Mouse (Mus musculus) ovary, adult 18-20 months (tissue): ENCODE data around the gene Prtn3.
A peak's percentile ranks its signal among the peaks of the same experiment; 100 is the strongest.

Experiments
- DNase-seq: peaks from one replicate; pipeline ENCODE4 v3.0.0; 2022; ENCODE audit warnings: low spot score, mixed read lengths

The Prtn3 gene

DNA sequence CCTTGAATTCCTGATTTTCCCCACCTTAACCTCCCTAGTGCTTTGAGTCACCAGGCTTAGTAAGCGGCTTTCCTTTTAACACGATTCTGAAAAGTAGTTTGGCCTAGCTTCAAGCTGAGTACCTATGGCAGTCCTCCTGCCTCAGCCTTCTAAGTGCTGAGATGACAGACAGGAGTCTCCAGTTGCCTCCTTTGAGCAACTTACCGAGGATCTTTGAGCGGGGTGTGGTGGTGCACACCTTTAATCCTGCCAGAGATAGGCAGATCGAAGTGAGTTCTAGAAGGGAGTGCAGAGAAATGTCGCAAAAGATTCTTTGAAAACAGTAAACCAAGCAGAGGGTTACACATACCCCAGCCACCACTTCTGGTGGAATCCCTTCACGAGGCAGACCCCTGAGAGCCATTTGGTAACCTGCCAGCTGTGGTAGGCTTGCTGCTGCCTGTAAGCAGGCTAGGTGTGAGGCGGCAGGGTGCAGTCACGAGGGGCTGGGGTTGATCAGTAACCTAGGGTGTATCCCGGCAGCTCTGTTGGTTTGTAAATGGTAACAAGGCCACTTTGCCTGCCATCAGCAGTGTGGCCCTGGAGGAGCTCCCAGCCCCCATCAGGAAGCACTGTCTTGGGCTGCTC, 18.6 kb upstream of the Prtn3 start:
- DNase-seq: no peak

DNA sequence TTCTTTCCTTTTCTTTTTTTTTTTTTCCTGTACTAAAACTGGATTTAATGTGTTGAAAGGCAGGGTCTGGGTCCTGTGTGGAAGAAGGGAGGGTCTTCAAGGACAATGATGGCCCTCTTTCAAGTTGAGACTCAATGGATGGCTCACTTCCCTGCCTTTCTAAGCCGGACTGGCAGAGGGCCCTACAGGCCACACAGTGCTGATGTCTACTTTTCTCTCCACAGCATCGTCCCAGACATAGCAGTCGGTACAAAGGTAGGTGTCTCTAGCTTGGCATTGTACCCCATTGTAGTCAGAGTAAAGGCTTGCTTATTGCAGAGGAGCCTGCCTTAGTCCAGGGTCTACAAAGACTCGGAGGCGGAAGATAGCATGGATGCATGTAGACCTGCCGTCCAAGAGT, 18.0 kb upstream of the Prtn3 start:
- DNase-seq: no peak

DNA sequence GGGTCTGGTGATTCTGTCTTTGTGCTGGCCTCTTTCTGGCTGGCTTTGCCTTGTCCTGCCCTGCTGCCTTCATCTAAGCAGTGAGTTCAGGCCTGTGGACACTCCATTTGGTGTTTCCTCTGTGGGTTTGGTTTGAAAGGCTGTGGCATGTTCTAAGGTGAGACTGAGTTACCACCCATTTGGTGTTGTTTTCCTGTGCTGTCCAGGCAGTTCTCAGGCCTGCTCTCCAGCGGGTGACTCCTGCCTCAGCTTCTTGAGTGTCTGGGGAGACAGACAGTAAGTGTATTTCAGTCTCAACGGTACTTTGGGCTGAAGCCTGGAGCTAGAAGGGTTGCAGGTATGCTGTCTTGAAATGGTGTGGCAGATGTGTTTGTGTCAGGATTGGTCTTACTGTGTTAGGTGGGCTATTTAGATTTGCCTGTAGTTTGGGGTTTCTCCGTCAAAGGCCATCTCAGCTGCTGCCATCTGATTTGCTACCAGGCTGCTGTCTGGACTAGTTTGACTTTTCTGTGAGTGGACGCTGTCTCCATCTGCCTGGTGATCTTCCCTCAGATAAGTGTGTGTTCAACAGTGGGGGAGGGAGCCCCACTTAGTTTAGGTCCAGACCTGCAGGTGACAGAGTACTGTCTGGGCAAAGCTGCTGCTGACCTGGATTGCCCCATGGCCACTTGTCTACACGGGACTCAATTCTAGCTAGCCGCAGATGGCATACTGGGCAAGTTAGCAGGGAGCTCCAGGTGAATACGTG, 17.4 kb upstream of the Prtn3 start:
- no peak for DNase-seq

DNA sequence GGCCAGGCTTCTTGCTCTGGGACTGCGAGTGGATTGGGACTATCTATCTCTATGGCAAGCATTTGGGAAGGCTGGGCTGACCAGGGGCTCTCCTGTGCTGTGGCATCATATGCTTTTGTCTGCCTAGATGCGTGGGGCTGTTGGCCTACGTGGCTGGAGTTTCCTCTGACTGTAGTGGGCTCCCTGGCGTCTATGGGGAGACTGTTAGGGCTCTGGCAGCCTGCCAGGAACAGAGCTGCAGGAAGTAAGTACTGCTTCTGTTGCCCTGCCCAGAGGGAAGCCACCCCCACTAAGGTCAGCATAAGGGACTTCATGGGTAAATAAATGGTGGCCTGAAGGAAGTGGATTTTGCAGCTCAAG, 16.8 kb upstream of the Prtn3 start:
- DNase-seq: no peak

DNA sequence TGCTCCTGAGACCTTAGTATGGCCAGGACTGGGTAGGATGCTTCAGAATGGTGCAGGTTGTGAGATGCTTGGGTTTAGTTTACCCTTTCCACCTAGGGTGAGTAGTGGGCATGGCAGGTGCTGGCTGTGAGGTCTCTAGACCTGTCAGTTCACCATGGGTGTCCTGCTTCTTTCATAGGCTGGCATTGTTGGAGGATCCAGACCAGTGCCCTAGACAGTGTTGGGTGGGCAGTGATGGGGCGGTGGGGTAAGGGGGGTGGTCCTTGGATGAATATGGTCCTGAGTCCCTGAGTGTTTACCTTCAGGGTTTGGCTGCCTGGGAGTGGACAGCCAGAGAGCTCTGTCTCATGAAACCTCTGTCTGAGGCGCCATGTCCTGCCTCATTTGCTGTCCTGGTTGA, 16.4 kb upstream of the Prtn3 start:
- no peak for DNase-seq

DNA sequence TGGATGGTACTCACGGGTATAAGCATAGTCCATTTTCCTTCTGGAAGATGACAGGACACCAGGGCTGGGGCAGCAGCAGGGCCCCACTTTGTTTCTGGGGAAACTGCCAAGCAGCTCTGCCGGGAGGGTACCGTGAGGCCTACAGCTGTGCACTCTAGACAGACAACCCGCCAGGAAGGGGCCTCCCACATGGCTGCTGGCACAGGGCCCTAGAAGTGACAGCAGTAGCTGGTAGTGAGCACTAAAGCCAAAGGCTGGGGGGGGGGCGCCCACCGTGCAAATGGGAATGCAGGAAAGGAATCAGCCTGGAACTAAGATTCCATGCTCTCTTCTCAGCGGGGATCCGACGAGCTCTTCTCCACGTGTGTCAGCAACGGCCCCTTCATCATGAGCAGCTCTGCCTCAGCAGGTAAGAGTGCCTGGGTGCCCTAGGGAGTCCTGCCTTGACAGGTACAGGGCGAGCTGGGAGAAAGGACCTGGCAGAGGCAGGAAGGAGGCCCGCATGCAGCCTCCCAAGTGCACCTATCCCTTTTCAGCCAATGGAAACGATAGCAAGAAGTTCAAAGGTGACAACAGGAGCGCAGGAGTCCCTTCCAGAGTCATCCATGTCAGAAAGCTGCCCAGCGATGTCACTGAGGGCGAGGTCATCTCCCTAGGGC, 15.7 kb upstream of the Prtn3 start:
- DNase-seq: peak; percentile 67

DNA sequence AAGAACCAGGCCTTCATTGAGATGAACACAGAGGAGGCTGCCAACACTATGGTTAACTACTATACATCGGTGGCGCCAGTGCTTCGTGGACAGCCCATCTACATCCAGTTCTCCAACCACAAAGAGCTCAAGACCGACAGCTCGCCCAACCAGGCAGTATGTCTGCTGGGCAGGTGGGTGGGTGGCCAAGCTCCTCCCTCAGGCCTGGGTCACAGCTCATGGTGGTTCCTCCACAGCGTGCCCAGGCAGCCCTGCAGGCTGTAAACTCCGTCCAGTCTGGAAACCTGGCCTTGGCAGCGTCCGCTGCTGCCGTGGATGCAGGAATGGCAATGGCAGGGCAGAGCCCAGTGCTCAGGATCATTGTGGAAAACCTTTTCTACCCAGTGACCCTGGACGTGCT, 15.2 kb upstream of the Prtn3 start:
- no peak for DNase-seq

DNA sequence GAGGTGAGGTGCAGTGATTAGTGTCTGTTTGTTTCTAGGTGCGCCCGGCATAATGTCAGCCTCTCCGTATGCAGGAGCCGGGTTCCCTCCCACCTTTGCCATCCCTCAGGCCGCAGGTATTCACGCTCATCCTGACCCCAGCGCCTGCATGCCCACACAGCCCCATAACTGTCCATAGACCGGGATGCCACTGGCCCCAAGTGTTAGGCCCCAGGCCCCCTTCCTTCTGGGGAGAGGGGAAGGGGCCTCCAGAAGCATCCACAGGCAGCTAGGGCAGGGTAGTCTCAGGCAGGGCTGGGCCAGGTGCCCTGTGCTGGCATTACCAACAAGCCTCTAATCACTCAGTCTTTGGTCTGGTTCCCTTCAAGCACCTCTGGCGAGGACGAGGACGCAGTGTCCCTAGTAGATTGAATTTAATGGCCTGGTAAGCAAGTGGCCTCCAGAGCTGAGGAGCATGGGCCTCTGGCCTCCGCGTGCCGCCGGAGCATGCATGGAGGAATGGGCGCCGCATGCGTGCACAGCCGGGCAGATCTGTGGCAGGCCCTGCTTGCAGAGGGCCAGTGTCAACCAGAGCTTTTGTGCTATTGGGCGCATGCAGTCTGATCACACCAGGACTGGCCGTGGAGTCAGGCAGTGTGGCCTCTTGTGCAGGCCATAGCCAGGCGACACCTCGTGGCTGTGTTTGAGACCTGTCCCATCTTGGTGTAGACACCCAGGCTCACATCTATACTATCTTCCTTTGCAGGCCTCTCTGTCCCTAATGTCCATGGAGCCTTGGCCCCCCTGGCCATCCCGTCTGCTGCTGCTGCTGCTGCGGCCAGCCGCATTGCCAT, 14.0 kb upstream of the Prtn3 start:
- no peak for DNase-seq

DNA sequence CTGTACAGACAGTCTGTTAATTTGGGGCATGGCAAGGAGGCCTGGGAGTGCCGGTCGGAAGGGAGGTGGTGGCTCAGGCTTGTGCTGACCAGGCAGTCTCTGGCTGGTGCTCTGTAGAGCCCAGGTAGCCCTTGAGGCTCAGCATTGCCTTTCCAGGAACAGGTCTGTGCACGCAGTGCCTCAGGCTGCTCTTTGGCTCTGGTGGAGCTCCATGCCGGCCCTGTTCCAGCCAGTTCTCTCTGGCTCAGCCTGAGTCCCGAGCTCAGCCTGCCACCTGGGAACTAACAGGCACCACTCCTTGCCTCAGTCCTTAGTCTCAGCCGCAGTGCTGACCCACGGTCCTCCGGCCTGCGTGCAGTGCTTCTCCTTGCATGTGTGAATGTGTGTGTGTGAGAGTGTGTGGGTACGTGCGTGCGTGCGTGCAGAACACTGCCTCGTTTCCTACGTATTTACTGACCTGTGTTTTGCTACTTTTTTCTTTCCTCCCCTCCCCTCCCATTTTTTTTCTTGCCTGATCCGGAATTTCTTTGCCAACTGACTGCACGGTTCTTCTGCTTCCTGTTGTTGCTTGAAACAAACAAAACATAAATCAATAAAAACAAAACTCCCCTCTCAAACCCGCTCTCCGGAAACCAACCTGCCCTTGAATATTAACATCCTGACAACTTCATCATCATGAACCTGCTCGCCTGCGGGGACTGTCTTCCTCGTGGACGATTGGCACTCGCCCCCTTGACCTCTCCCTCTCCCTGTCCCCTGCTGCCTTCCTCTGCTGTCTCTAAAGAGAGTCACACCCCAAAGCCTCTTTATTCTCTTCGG, 12.8 kb upstream of the Prtn3 start:
- DNase-seq: no peak

DNA sequence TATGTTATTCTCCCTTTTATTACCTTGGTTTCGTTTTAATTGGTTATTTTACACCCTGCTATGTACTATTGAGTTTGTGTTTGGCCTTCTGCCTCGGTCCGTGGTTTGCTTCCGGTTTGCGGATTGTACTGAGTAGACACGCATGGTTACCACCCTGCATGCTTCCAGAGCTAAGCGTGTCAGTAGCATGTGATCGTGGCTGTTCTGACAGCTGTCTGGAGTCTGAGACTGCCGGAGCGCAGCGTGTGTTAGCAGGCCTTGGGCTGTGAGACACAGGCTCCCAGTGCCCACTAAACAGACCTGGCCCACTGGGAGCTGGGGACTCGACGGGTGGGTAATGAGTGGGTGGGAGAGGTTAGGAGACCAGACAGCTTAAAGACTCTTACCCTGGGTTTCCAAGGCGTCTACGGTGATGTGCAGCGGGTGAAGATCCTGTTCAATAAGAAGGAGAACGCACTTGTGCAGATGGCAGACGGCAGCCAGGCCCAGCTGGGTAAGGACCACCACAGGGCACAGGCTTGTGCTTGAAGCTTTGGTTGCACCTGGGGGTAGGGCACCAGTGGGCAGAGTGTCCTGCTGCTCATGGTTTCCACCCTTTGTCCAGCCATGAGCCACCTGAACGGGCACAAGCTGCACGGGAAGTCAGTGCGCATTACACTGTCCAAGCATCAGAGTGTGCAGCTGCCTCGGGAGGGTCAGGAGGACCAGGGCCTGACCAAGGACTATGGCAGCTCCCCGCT, 12.1 kb upstream of the Prtn3 start:
- no peak for DNase-seq

DNA sequence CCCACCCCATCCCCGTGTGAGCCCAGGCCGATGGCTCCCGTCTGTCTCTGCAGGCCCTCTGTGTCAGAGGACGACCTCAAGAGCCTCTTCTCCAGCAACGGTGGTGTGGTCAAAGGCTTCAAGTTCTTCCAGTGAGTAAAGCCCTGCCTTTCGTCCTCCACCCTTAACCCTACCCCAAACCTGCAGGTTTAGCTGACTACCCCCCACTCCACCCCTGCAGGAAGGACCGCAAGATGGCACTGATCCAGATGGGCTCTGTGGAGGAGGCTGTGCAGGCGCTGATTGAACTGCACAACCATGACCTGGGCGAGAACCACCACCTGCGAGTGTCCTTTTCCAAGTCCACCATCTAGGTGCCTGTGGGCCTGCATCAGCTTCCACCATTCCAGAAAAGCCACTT, 11.4 kb upstream of the Prtn3 start:
- no peak for DNase-seq

DNA sequence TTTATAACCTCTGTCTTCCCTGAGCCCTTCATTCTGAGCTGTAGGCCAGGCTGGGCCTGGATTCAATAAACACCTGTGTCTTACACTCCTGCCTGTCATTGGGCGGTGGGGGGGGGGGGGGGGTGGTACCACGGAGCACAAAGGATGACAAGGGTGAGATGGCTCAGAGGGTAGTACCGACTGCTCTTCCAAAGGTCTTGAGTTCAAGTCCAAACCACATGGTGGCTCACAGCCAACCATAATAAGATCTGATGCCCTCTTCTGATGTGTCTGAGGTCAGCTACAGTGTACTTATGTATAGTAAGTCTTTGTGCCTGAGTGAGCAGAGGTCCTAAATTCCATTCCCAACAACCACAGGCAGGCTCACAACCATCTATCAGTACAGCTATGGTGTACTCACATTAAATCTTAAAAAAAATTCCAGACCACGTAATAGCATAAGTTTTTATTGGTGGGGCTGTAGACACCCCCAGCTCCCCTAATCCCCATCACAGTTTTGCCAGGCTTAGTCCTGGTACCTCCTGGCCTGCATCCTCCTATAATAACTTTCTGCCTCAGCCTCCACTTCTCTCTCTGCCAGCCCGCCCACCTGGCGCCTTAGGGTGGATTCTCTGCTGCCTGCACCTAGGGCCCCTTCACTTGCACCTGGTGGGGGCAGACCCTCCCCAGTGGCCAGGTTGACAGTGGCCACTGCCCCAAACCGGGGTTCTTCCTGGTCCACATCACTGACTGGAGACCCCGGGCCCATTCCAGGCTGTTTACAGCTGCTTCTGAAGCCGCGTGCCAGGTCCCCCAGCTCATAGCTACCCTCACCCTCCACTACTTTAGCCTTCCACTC, 9.7 kb upstream of the Prtn3 start:
- DNase-seq: no peak

DNA sequence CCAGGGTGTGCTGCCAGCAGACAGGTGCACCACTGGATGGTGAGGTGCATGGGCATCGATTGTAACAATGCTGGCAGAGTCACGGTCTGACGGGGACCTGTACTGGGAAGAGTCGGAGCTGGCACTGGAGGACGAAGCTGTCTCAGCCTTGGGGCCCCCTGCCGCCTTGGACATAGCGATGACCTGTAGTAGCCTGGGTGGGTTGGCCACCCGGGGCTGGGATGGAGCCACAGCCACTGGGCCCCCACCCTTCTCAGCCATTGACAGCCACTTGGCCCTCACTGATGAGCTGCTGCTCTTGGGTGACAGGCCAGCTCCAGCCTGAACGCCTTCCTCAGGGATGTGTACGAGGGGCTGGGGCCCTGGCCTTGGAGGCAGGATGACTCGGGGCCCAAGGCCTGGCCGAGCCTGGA, 9.1 kb upstream of the Prtn3 start:
- DNase-seq: no peak

DNA sequence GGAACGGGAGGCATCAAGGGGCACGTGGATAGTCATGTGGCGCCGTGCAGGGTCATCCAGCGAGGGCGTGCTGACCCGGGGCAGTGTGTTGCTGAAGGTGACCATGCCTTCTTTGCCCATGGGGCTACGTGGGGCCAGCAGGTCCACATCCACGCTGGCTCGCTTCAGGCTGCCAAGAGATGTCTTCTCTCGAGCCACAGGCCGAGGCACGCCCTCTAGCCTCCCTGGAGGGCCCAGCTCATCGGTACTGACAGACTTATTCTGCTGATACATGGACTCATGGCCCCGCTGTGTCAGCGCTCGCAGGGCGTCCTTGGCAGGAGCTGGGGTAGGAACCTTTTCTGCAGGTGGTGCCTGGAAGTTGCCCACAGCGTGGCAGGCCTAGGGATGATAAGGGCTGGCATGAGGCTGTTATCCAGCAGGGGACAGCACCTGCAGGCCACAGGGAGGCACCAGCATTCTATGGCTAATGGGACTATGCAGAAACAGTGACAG, 8.4 kb upstream of the Prtn3 start:
- peak; percentile 73 for DNase-seq

DNA sequence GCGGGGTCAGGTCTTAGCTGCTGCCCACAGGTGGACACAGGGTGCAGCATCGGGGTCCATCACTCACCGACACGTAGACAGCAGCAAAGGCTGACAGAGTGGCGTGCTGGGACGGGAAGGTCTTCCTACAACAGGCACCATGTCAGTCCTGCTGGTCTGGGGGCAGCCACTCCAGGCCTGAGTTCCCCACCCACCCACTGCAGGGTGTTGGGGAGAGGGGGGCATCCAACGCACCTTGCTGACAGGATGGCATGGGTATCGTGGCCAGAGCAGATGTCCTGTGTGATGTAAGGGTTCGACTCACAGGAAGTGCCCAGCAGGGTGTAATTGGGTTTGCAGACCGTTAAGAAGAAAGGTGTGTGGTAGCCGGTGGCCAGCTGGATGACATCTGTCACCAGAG, 7.7 kb upstream of the Prtn3 start:
- DNase-seq: no peak

DNA sequence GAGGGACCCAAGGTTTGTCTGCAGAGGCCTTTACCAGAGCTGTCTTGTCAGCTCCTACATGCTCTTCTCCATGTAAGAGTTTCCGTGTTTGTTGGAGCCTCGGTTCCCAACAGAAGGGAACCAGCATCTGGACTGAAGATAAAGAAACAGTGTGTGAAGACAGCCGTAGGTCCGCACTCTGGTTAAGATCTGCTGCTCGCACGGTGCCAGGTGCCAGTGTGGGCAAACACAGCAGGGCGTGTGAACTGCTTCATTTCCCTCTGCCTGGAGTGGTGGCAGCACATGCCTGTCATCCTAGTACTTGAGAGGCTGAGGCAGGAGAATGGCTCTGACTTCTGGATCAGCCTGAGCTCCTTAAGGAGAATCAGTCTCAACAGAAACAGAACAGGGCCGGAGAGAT, 2.4 kb upstream of the Prtn3 start:
- no peak for DNase-seq

DNA sequence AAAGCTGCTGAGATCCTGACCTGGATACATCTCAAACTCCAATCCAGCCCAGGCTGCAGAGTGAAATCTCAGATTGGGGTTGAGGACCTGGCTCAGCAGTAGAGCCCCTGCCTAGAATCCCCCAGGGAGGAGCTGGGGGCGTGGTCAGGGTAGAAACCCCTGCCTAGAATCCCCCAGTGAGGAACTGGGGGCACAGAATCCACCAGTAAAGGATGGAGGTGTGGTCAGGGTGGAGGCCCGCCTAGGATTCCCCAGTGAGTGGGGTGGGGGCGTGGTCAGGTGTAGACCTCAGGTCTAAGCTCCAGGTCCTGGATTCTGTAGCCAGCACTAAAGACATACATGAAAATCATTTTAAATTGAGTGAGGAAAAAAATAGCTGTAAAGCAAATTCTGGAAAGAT, 1.4 kb upstream of the Prtn3 start:
- no peak for DNase-seq

DNA sequence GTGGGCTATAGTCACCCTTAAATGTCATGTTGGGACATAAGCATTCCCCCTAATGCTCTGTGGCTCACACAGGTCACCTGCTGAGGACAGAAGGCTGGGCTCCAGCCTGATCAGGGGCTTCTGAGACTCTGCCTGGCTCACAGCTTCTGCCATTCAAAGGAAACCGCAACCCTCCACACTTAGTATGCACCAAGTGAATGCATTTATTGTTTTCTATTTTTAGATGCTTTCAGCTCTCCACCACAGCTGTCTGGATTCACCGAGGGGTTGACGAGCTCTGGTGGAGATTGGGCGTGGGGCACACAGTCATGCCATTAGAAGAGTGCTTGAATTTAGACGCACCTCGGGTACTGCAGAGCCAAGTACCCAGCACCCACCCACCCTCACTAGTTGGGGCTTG, 963 bp upstream of the Prtn3 start:
- no peak for DNase-seq

DNA sequence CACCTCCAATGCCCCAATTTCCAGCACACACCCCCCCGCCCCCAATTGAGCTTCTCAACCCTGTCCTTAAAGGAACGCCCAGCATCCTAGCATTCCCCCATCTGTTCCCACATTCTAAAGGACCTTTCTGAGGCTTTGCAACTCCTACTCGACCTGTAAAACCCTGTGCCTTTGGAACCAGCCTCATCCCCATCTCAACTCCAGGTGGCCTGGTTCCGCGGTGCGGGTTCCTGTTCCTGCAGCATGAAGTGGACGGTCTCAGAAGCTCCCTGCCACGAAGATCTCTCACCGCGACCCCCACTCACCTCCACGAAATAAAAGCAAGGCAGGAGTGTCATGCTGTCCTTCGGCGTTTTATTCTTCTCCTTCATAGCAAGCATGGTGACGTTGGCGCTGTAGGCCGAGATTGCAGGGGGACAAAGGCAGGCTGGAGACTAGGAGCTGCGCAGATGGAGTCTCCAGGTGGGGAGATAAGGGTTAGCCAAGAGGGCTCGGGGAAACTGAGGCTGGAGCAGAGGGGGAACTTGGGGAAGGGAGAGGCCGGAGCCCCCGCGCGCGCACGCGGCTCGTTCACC, 474 bp upstream of the Prtn3 start:
- DNase-seq: no peak

DNA sequence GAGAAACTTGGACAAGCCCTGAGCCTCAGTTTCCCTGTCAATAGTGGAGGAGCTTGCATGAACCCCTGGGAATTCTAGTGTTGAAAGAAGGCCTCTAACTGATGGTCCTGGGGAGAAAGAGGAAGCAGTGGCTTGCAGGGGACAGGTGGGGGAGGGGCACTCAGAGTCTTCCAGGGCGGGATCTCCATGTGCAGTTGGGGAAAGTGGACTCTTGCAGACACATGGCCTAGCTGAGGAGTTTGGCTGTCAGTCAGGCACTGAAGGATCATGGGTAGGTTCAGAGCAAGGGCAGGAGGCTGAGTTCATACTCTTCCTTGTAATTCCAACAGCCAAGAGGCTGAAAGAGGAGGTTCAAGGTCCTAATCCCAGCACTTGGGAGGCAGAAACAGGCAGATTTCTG, 2.9 kb downstream of the Prtn3 start:
- no peak for DNase-seq
